Mouse (Mus musculus) CH12.LX (cell line): ENCODE results near the gene Zmynd19.
A peak's percentile ranks its signal among the peaks of the same experiment; 100 is the strongest.

ENCODE experiments used
- CTCF ChIP-seq, 2 experiments: IDR thresholded peaks in 1 of 2; conservative IDR thresholded peaks in 1 of 2; 2 replicates each; pipeline ENCODE4 v1.5.1; 2011 to 2012; ENCODE audit warnings: low read depth in 2 of 2, low read length in 2 of 2, improper control_type of control experiment in 1 of 2, inconsistent platforms in 1 of 2, mild to moderate bottlenecking in 1 of 2, moderate library complexity in 1 of 2
- EP300 ChIP-seq: IDR thresholded peaks from 2 replicates; pipeline ENCODE4 v1.6.1; 2011; ENCODE audit warnings: low read length, improper control_type of control experiment
- NELFE ChIP-seq: IDR thresholded peaks from 2 replicates; pipeline ENCODE4 v1.6.1; 2011; ENCODE audit warnings: low read depth, low read length, improper control_type of control experiment
- POLR2A ChIP-seq: IDR thresholded peaks from 2 replicates; pipeline ENCODE4 v1.6.1; 2011; ENCODE audit warnings: low read depth, mild to moderate bottlenecking, improper control_type of control experiment, low read length
- USF1 ChIP-seq: IDR thresholded peaks from 2 replicates; pipeline ENCODE4 v1.6.1; 2014; ENCODE audit warnings: low read depth, mild to moderate bottlenecking, inconsistent platforms, low read length, improper control_type of control experiment

DNA sequence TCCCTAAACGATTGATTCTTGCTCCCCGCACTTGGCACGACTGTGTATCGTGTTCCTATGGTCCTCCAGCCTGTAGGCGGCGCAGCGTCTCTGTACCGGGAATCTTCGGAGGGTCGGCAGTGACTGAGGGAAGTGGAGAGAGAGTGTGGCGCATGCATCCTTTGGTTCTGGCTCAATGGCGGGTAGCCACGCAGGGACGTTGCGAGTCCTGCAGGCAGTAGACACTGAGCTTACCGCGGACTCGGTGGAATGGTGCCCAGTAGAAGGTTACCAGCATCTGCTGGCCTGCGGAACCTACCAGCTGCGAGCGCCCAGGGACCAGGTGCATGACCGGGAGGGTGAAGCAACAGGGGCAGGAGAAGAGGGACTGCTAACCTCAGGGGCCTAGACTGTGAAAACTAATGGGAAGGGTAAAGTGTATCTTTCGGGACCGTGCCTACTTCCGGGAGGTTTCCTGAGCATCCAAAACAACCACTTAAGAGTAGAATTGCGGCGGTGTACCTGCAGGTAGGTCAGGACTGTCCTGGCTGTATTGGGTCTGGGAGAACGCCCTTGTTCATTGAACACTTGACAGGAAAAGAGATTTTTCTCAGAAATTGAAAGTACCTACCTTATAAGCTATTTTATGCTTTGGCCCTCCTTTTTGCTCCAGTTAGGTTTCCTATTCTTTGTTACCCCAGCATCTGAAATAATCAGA lies 12.9 kb downstream of the Zmynd19 start, which contains the start of gene Dph7:
- TF ChIP-seq NELFE = peak; percentile 81
- no peak for TF ChIP-seq USF1
- TF ChIP-seq CTCF (conservative IDR thresholded peaks at IDR 0.05 in 1 of 2, IDR thresholded peaks at IDR 0.05 in 1 of 2; ENCODE audit: low read depth in 2 of 2, low read length in 2 of 2) = peak; percentile 59 to 94
- TF ChIP-seq POLR2A = peak; percentile 92
- no peak for TF ChIP-seq EP300
